Mouse (Mus musculus): ENCODE measurements around the gene Rab11a.
"Not testable (repeated sequence)": the region's sequence is repeated elsewhere in the genome, so short reads cannot be mapped to it uniquely, and the experiment has no call there.

Gene Rab11a

GRCm38 (mm10) chr9:64742453-64742852, 4.9 kb upstream of the Rab11a start:
- DNase-seq (ENCODE audit: low read depth, low spot score): no peak

DNA sequence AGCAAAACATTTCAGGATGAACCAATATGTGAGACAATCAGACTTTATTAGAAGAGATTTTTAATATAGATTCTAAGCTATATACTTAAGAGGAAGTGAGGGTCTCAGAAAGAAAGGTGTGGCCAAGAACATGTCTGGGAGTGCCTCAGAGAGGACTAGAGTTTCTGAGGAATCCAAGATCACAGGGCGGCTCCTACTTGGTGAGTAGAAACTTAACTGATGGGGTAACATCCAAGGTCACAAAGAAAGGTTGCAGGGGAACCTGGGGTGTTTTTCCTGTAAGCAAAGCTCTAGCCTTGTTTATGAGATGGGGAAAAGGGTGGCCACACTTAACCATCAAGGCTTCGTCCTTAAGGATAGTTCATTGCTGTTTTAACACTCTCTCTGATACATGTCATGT, 1.4 kb upstream of the Rab11a start:
- DNase-seq (ENCODE audit: low read depth, low spot score): no peak

- peak; percentile 36 for DNase-seq (ENCODE audit: low read depth, low spot score)
Observed at GRCm38 (mm10) chr9:64736639-64737405, 736 bp downstream of the Rab11a start.

DNA sequence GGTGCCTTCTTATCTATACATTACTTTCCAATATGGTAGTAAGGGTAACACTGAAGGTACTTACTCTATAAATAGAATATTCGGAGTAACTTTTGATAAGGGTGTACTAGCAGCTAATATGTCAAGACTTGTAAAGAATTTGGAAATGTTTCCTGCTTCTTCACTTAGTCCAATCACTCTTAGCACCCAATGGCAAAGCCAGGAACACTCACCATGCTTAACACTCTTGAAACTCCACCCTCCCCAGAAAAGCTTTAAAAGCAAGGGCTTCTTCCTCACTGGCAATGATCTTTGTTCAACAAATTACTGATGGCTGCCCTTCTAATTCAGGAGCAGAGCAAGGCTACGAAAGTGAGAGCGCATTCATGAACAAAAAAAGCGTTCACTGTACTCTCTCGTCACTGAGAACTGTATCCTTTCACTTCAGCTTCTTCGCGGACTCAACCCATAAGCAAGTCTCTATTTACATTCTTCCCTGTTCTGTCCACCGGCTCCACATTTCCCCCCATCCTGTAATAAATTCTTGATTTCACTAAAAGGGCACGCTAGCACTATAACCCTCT, 1.4 kb downstream of the Rab11a start:
- no peak for DNase-seq (ENCODE audit: low read depth, low spot score)

GRCm38 (mm10) chr9:64734992-64735391, 2.6 kb downstream of the Rab11a start:
- not testable (repeated sequence) for DNase-seq (ENCODE audit: low read depth, low spot score)

DNA sequence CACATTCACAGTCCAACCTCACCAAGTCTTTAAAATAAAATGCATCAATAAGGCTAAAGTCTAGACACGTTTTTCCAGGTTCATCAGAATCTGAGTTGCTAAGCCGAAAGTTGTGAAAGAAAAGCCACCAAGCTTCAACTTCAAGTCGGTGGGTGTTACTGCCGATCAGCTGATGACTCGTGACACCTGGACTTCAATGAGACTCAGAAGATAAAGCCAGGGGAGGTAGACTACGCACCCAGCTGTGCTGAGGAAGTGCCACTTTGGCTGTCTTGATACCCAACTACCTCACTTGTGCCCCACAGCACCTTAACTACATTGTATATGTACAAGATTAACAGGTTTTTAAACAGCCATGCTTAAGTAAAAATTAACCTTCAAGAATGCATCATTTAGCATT, 3.4 kb downstream of the Rab11a start:
- DNase-seq (ENCODE audit: low read depth, low spot score): no peak

GRCm38 (mm10) chr9:64731029-64731560, 6.5 kb downstream of the Rab11a start:
- DNase-seq (ENCODE audit: low read depth, low spot score): no peak

DNA sequence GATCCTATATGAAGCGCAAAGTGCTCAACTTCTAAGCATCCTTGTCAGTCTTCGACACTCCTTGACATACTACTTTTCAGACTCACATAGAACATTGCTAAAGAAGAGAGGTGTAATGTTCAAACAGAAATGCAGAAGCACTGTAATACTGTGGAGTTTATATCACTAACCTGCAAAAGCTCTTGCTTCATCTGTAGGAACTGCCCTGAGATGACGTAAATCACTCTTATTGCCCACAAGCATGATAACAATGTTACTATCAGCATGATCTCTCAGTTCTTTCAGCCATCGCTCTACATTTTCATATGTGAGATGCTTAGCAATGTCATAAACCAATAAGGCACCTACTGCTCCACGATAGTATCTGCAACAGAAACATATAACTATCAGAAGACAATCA, 11.1 kb downstream of the Rab11a start:
- DNase-seq (ENCODE audit: low read depth, low spot score): no peak

DNA sequence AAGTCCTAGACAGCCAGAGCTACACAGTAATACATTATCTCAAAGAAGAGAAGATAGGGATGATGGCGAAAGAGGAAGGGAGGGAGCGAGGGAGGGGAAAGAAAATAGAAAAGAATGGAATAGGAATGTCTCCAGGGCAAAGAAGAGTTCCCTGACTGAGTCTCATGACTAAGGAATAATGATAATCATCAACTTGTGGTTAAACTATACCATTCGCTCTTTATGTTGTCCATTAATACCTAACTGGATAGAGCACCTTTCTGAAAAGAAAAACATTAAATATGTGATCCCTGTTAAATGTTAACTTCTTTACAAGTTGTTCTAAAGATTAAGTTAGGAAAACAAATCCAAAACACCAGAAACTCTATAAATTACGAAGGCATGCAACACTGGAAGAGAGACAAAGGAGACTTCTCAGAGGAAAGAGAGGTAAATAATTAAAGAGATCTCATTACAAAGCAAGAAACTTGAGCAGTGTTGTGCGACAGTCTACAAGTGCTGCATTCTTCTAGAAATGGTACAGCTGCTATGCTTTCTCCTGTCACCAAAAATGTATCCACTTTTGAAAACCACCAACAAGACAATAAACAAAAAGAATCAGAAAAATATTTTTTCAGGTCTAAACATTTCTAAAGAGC, 17.9 kb downstream of the Rab11a start:
- DNase-seq (ENCODE audit: low read depth, low spot score): no peak

GRCm38 (mm10) chr9:64710291-64710690, 27.3 kb downstream of the Rab11a start:
- not testable (repeated sequence) for DNase-seq (ENCODE audit: low read depth, low spot score)

- no peak for DNase-seq (ENCODE audit: low read depth, low spot score)
Observed at GRCm38 (mm10) chr9:64704073-64704840, 33.3 kb downstream of the Rab11a start.

DNA sequence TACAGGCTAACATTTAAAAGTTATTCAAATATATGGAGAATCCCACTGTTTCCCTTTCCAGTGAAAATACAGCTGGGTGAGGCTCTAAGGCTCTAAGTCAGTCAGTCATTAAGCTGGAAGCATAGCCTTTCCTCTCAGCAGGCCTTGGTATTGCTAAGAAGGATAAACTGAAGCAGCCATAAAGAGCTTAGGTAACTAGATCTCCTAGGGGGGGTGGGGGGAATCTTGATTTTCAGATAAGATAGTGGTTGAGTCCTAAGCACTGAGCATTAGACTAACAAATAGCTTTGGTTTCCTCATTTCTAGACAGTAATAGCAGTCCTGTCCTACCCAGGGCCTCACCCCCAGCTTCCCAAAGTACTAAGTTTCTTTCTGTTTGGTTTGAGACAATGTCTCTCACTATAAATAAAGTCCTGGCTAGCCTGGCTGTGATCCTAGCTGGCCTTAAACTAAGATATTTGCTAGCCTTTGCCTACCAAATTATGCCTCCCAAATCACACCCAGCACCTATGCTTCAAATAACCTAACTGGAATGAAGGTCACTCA, 34.1 kb downstream of the Rab11a start:
- DNase-seq (ENCODE audit: low read depth, low spot score): no peak

DNA sequence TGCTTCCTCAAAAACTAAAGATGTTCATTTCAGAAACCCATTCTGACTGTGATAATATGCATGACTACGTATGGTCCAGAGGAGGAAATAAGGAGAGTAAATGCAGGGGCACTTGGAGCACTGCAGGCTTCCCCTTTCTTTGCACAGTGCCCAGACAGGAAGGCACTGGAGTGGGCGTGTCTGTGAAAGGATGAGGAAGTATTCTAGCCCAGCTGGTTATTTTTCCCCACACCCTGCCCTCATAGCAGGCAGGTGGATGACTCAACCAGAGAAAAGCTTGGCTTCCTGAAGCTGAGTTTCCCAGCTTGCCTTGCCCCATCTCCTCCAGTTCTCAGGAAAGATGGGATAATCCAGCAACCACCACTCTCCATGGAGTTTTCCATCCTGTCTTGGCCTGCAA, 34.6 kb downstream of the Rab11a start:
- no peak for DNase-seq (ENCODE audit: low read depth, low spot score)

- DNase-seq (ENCODE audit: low read depth, low spot score): no peak
Observed at GRCm38 (mm10) chr9:64702391-64702790, 35.2 kb downstream of the Rab11a start.

DNA sequence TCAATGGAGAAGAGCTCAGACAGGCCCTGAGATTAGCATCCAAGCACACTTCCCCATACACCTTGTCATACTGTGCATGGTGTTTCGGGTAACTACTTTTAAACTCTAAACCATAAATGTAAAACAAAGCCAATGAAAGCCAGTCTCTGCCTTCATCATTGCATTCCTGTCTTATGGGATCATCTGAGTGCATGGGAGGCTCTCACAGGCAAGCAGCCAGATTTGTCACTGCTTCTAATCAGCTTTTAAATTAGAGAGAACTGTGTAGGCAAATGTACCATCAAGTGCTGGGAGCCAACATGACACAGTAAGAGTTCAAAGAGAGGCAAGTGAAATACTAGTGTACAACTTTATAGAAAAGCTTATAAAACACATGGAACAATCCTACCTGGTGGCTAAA, 35.9 kb downstream of the Rab11a start:
- DNase-seq (ENCODE audit: low read depth, low spot score): no peak

DNA sequence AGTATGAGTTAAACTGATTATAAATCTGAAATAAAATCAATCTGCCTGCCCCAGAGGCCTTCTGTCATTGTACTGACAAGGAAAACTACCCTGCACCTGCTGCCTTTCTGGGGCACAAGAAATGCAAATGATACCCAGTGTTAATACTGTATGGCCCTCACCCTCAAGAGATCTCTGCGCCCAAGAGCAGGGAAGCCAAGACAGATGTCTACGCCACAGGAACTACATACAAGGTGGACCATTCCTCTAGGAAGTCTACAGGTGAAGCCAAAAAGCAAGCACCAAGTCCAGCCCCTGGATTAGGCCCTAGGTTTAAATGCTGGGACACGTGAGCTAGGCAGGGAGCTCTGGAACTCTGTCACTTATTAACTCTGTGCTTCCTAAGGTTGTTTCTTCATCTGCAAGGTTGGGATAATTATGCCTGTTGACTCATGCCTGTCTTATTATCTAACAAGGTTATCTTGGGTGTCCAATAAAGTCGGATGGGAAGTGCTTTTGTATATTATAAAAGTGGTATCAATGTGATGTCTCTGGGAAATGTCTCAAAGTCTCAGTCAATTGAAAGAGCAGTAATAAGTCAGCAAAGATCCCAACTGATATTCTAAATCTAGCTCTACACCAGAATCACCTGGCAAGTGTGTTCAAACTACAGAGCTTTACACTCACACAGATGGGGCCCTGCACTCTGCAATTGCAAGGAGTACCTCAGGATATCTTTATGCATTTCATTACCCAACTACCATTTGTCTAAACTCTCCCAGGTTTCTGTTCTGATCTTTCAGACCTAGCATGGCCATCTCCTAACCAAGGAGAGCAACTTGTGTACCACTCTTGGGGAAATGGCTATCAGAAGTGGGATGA, 36.9 kb downstream of the Rab11a start:
- DNase-seq (ENCODE audit: low read depth, low spot score): no peak

- no peak for DNase-seq (ENCODE audit: low read depth, low spot score)
Observed at GRCm38 (mm10) chr9:64698586-64698985, 39.0 kb downstream of the Rab11a start.

GRCm38 (mm10) chr9:64697677-64698076, 39.9 kb downstream of the Rab11a start:
- DNase-seq (ENCODE audit: low read depth, low spot score): no peak

GRCm38 (mm10) chr9:64697006-64697405, 40.6 kb downstream of the Rab11a start:
- no peak for DNase-seq (ENCODE audit: low read depth, low spot score)

DNA sequence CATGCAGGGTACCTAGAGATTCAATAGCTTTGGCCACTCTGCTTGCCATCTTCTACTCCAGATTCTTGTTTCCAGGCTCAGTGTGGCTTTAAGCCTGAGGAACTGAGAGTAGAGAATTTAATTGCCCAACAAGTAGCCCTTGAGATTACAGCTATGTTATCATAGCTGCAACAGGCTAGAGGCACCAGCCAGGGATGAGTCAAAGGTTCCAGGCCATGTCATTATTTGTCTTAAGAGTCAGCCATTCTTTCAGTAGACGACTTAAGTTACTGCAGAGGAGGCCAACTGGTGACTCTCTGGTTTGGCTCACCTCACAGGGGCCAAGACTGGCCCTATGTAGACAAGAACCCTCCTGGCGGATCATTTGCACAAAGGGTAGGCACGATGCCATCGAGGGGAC, 41.2 kb downstream of the Rab11a start:
- DNase-seq (ENCODE audit: low read depth, low spot score): no peak

DNA sequence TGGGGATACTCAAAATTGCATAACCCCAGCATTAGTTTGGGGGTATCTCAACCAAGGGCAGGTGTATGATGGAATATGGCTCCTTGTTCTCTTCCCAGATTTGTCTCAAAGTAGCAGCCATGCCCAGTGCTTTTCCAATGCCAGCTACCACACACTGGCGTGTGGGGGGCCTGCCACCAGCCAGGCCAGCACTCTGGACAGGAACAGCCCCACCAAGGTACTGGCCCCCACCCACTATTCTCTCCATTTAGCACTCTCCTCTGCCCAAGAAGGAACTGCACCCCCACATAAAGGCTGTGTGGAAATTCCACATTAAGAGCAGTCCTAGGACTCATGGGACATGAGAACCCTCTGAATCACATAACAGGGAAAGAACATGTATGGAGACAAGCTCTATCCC, 42.3 kb downstream of the Rab11a start:
- DNase-seq (ENCODE audit: low read depth, low spot score): no peak

All from WW6 (cell line).